Mouse (Mus musculus) liver, adult (tissue): ENCODE measurements around the gene Fam57b.

Source experiments
- GATA4 ChIP-seq: IDR thresholded peaks from 2 replicates; pipeline ENCODE4 v1.6.1; 2014; ENCODE audit warnings: mild to moderate bottlenecking, low read length; ENCODE audit not compliant: insufficient replicate concordance

Gene Fam57b

DNA sequence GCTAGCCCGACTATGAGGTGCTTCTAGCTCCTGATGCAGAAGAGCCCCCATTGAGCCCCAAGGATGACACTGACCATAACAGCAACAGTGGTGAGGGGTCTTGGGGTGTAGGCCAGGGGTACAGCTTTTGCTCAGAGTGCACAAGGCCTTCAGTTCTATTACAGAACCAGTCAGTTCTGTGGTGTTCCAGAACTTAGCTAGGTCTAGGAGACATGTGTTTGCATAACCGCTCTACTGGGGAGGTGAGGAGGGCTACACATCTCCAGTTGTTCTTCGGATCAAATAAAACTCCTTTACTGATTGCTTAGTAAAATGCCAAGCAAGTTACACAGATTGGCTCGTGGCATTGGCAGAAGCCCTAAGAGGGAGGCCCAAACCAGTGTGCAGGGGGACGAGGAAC, 34.1 kb downstream of the Fam57b start, which contains the start of gene 4930451I11Rik:
TSS of gene 4930451I11Rik (minus strand) at position 101 of the 400 bp plus-strand sequence.
- no peak for TF ChIP-seq GATA4

DNA sequence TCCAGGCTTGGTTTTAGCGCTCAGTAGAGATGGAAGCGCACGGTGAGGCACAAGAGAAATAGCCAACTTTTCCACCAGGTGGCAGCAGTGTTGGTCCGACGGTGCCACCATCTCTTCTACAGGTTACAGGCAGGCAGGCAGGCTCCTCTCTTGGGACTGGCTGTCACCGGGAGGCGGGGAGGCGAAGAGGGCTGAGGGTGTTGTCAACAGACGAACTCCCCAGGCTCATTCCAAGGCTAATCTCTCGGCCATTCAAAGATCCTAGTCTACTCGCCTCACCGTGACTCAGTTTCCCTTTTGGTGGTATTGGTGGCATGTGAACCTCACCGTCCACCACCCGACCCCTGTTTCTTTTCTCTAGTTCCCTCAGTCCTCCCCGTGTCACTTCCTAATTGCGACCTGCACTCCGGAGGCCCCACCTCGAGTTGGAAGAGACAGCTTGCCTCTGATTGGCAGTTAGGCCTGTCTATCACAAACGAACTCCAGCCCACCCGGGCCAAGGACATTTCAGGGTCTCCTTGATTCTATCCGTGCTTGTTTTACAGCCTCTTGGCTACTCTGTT, 34.6 kb downstream of the Fam57b start:
- TF ChIP-seq GATA4, result no peak

DNA sequence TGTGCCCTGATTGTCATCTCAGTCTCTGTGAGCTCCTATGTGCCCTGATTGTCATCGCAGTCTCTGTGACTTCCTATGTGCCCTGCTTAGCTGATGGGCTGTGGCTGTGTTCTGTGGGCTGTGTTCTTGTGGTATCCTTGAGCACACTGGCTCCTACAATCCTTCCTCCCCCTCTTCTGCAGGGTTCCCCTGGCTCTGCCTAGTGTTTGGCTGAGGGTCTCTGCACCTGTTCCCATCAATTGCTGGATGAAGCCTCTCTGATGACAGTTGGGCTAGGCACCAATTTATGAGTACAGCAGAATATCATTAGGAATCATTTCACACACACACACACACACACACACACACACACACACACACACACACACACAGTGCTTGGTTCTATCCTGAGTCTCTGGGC, 35.8 kb downstream of the Fam57b start:
- no peak for TF ChIP-seq GATA4

DNA sequence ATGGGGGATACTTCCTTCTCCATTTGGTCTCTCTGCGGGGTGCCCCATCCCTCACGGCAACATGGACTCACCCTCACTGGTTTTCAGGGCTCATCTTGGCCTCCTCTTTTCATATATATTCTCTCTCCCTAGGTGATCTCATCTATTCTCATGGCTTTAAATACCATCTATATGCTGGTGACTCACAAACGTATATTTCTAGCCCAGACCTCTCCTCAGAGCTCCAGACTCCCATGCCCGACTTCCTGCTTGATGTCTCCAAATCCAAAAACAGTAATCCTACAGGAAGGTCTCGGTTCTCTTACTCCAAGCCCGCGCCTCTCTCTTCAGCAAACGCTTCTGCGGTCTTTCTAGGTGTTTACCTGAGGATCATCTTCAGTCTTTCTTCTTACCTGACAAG, 45.8 kb downstream of the Fam57b start:
- no peak for TF ChIP-seq GATA4

DNA sequence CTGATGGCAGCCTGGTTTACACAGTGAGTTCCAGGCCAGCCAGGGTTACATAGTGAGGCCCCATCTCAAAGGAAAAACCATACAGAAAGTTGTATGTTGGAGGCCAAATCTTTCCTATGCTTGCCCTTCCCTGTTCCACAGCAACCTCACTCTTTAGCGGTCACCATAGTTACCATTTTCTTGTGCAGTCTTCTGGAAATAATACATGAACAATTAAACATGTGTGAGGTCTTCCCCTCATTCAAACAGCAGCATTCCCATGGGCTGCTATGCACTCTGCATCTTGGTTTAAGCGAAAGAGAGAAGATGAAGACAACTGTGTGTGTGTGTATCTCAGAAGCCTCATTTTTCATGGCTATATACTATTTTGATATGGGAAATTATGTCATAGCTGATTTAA, 48.0 kb downstream of the Fam57b start:
- no peak for TF ChIP-seq GATA4

DNA sequence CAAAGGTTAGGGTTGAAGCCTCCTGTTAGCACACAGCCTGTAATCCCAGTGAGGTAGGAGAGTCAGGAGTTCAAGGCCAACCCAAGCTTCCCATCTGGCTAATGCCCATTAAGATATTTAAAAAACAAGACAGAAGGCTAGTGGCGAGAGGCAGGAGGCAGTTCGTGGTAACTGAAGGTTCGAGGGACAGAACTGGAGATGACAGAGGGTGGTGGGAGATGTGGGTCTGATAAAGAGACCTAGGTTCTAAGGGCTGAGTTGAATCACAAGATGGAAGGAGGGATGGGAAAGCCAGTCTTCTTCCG, 49.6 kb downstream of the Fam57b start, which contains the start of gene Doc2a:
TSS of gene Doc2a (plus strand) at position 301 of the 305 bp plus-strand sequence.
- TF ChIP-seq GATA4, result no peak

DNA sequence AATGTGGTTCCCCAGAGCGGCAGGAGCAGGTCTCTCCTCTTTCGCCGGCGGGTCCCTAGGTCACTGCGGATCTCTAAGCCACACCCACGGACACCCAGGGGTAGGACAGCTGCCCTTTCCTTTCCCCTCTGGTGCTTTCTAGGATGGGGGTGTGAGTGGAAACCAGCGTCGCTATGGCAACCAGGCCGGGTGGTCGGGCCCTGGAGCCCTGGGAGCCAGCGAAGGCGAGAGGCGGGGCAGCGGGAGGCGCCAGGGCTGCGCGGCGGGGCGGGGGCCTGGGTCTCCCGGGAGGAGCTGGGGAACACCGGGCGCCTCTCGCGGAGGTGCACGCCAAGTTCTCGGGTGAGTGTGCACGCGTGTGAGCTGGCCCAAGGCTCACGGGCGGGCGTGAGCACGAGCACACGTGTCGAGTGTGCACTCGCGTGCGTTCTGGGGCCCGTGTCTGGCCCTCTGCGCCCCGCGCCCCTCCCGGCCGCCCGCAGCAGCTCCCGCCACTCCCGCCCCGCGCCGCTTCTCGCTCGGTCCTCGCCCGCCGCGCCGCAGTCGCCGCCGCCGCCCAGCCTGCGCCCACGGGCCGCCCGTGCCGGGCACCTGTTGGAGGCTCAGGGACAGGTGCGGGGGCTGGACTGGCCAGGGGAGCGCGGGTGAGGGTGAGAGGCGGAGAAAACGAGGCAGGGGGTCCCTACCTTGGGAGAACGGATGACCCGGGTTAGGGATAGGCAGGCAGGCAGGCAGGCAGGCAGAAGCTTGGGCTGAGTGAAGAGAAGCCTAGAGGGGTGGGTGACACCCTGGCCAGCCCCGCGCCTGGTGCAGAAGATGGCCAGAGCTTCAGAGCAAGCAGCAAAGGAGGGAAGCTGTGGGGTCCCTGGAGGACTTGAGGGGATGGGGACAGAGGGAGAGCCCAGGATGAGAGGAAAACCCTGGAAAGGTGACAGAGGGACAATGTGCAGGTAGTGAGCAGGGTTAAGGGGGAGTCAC, 50.2 kb downstream of the Fam57b start:
- TF ChIP-seq GATA4, result no peak

DNA sequence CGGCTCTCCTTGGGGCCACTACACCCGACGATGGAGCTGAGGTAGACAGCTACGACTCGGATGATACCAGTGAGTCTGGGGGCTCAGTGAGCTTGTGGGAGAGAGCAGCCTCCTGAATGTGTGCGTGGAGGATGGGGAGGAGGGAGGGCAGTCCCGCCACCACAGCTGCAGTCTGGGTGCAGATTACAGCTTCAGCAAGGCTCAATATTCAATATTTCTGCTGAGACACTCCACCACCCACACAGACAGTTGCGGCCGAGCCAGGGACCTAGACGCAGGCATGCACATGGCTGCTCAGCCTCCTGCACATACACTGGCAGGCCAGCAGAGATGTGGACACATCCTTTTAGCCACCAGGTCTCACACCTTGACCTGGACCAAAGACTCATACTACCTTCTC, 51.3 kb downstream of the Fam57b start:
- TF ChIP-seq GATA4, result no peak

DNA sequence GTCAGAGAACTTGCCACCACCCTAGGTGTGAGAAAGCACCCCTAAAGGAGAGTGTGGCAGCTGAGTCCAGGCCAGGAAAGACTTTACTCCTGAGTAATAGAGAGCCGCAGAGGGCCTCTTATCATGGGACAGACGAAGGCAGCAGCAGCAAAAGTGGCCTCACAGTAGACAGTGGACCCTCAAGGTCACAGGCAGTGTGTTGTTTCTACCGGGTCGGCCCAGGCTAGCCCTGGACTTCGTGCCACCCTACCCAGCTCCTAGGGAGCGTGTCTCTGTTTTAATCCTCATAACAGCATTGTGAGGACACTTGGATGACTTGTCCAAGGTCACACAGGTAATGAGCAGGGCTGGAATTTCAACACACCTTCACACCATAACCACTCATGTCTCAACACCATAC, 52.7 kb downstream of the Fam57b start:
- TF ChIP-seq GATA4, result no peak

DNA sequence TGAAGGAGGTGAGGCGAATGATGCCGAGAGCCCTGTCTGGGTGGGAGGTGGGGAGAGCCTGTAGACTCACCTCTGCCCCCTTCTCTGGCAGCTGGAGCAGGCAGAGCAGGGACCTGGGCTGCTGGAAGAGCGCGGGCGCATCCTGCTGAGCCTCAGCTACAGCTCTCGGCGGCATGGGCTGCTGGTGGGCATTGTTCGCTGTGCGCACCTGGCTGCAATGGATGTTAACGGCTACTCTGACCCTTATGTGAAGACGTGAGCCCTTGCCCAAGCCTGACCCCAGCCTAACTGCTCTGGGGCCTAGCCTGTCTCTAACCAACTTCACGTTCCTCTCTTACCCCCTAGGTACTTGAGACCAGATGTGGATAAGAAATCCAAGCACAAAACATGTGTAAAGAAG, 53.7 kb downstream of the Fam57b start:
- no peak for TF ChIP-seq GATA4

DNA sequence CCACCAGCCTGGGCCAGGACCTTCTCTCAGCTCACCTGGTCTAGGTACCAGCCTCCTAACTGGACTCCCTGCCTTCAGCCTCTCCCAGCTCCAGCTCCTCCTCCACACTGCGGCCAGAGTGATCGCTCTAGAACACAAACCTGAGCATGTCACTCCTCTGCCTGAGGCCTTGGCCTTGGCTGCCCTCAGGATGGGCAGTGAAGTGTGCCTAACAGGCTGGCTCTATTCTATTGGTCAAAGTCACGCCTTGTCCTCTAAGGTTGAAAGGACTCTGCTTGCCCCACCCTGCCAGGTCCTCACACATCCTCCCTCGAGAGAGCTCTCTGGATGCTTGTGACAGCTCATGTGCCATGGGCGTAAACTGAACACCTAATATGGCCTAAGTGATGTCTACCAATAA, 56.0 kb downstream of the Fam57b start:
- no peak for TF ChIP-seq GATA4

DNA sequence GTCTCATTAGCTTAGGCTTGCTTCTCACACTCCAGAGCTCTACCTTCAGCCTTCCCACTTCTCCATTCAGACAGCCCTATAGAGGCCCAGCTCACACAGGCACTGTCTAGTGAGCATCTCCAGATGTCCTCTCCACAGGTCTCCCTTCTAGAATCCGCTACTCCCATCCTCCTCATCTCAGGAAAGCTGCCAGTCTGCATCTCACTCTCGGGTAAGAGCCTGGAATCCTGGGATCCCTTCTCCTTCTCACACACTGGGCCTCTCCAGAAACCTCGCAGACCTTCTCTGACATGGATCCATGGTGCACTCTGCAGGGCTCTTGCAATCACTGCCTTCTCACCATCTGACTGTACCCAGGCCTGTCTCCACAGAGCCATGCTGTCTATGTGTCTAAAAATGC, 58.2 kb downstream of the Fam57b start:
- TF ChIP-seq GATA4, result no peak

DNA sequence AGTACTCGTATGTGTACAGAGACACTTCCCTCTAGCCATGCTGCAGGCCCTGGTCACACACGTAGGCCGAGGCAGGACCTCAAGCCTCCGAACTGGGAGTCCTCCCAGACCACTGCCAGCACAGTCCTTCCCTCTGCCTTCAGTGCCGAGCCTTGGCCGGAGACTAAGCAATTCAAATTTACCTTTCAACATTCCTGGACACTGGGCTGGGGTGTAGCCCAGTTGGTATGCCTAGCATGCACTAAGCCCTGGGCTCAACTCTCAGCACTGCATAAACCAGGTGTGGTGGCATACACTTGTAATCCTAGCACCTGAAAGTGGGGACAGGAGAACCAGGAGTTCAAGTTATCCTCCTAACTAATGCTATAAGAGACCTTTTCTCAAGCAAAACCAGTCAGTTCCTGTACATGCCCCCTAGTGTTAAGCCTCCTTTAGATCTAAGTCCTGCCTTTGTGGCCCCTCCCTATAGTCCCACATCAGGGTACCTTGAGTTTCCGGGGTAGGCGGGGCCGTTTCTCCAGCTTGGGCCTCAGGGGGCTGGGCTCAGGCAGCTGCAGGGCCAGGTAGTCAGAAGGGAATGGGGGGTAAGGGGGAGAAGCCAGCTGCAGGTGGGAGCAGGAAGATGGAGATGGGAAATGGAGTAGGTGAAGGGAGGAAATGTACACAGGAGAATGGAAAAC, 59.4 kb downstream of the Fam57b start:
- TF ChIP-seq GATA4, result no peak

DNA sequence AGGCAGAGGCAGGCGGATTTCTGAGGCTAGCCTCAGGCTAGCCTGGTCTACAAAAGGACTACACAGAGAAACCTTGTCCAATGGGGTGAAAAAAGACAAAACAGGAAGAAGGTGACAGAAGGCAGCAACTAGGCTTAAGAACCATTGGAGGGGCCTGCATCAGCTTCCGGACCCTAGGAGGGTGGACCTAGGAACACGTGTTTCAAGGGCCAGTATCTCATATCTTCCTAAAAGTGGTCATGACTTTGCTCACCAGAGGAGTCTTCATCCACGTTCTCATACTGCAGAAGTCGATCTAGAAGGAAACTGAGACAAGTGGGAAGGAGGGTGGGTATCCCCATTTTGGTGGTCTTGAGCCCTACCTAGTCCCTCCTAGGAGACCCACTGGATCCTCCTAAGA, 63.5 kb downstream of the Fam57b start:
- TF ChIP-seq GATA4, result no peak

DNA sequence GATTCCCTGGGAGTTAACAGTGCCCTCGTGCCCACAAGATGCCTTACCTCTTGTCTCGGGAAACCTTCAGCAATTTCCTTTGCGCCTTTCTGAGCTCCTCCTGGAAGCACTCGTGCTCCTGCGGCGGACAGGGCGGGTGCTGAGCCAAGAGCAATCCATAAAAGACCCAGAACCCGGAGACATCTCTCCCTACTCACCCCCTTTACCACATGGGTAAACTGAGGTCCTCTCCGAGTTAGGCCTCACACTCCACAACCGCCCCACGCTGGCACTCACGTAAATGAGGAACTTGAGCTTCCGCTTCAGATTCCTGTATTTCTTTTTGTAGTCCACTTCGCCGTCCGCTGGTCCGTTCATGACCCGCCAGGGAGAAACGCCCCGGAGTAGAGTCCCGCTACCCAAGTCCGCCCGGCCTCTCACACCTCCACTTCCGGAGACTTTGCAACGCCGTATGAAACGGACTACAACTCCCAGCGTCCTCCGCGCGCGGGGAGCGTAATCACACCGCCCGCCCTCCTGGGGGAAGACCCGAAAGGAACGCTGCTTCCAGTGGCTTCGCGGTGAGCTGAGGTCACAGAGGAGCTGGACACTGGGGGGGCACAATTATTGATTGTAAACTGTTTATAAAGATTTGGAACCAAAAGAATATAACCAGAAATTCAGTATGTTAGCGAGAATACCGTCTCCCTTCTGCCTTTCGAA, 64.1 kb downstream of the Fam57b start, which contains the start of gene Hirip3:
TSS of gene Hirip3 (plus strand) at position 544 of the 702 bp plus-strand sequence.
- TF ChIP-seq GATA4, result peak; percentile 50; the same call in 1 of the 2 replicates

DNA sequence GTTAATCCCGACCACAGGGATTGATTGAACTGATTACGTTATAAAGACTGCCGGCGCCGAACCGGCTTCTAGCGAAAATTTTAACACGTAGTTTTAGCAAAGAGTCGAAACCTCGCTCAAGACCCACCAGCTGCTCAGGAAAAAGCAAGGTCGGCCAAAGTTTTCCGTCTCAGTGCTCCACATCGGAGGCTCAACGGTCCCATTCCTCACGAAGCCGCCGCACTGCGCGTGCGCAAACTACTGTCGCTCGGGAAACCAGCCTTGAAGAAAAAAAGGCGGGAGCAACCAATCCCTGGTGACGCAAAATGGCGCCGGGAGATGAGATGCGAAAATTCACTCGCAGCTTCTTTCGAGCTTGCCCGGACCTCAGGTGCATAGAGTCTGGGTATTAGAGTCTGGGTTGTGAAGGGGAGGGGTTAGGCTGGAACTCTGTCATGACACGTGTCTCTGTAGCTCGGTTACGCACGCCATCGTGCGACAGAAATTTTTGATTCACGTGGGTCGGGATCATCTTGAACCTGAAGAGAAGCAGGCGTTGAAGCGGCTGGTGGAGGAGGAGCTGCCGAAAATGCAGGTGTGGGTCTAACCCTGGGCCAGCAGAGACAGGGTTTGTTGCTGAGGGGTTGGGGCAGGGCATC, 64.8 kb downstream of the Fam57b start, which contains the start of gene Ino80e:
TSS of gene Ino80e (minus strand) at position 231 of the 638 bp plus-strand sequence.
- TF ChIP-seq GATA4, result no peak
